Mouse (Mus musculus) kidney, embryonic 14.5 days (tissue): ENCODE data around the gene Dtnbp1. TPM values are rescaled to one million over a fixed set of nuclear protein-coding genes. Genes with fewer than 3 reads are reported as not detected.

Experiments used
- ATAC-seq: fragments of 200-750 bp; cut with Nextera tagmentation; 2 replicates; pipeline ENCODE4 v1.8.0; 2017; ENCODE audit warnings: moderate number of reproducible peaks, mild to moderate bottlenecking, moderate TSS enrichment, moderate library complexity; ENCODE audit not compliant: low FRiP score, low TSS enrichment
- H3K27ac ChIP-seq: fragments of 300-500 bp; sonication (generic); 2 replicates; pipeline ENCODE4 v1.5.1; 2014; ENCODE audit warnings: low read depth, mild to moderate bottlenecking, low read length, moderate library complexity, mixed read lengths
- H3K27me3 ChIP-seq: fragments of 300-500 bp; sonication (generic); 2 replicates; pipeline ENCODE4 v1.6.1; 2014; ENCODE audit warnings: mild to moderate bottlenecking, low read length; ENCODE audit not compliant: control insufficient read depth, insufficient read depth
- H3K36me3 ChIP-seq: fragments of 300-500 bp; sonication (generic); 2 replicates; pipeline ENCODE4 v1.6.1; 2014; ENCODE audit warnings: low read length, mixed read lengths; ENCODE audit not compliant: control insufficient read depth, insufficient read depth
- H3K4me1 ChIP-seq: fragments of 300-500 bp; sonication (generic); 2 replicates; pipeline ENCODE4 v1.6.1; 2014; ENCODE audit warnings: low read length, mixed read lengths; ENCODE audit not compliant: control insufficient read depth, insufficient read depth
- H3K4me2 ChIP-seq: fragments of 300-500 bp; sonication (generic); replicated peaks from 2 replicates; pipeline ENCODE4 v1.6.1; 2014; ENCODE audit warnings: low read depth, mild to moderate bottlenecking, low read length
- H3K4me3 ChIP-seq: fragments of 300-500 bp; sonication (generic); 2 replicates; pipeline ENCODE4 v1.5.1; 2014; ENCODE audit warnings: mild to moderate bottlenecking, low read length
- H3K9ac ChIP-seq: fragments of 300-500 bp; sonication (generic); 2 replicates; pipeline ENCODE4 v1.6.1; 2014; ENCODE audit warnings: low read depth, mild to moderate bottlenecking, low read length, moderate library complexity
- H3K9me3 ChIP-seq: fragments of 300-500 bp; sonication (generic); 2 replicates; pipeline ENCODE4 v1.6.1; 2016; ENCODE audit warnings: low read length; ENCODE audit not compliant: control insufficient read depth
- WGBS: fragments of 180-500 bp; shearing (Covaris S2); extraction: QIAGEN DNeasy Blood & Tissue Kit; methylation state at CpG from one replicate; pipeline ENCODE4 v1.1.7; 2014; 5-methylcytosine and 5-hydroxymethylcytosine counted together
- polyA plus RNA-seq: library from polyadenylated mRNA; unstranded; fragments of >200 nt; fragmentation: Nextera tagmentation; extraction: Ambion mirVana; gene quantifications from 2 replicates; pipeline ENCODE4 v1.2.1, GENCODE M21; 2014

Gene Dtnbp1
- polyA plus RNA-seq, 1 experiment from 2014 or later = 82.3 TPM

DNA sequence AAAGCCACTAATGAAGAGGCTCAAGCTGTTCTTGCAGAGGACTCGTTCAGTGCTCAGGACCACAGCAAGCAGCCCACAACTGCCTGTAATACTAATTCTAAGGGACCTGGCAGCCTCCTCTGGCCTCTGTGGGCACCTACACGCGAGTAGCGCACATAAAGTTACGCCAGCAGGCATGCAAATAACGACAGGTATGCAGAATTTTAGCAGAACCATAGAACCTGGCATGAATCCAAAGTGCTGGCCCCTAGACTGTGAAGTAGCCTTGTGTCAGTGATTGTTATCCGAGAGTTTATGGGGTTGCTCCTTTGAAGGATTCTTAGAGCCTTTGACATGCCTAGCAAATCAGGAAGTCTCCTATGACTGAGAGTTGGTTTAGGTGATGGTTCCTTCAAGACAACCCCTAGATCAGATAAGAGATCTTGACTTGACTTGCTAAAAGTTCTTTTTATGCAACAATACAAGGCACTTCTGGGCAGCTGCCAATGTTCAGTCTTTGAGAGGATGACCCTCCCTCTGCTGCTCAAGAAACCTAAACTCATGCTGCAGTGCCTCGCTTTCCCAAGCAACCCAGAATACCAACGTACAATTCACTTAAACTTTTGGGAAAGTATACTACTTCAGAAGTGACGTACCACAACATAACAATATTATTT is 9.3 kb downstream of the Dtnbp1 start:
- Histone ChIP-seq H3K4me2 (no peak overlapping the region), H3K4me1 (no peaks in the 10 kb centered on the region), H3K27ac (no peak overlapping the region), H3K9me3 (no peaks in the 10 kb centered on the region), H3K4me3 (no peak overlapping the region), H3K36me3 (peaks cover 15% of the 10 kb centered on the region; the same call in 1 of the 2 replicates), H3K9ac (no peak overlapping the region), H3K27me3 (no peaks in the 10 kb centered on the region)
- WGBS = 87% methylated on average over 10 of the region's 10 CpGs
- no peak for ATAC-seq

DNA sequence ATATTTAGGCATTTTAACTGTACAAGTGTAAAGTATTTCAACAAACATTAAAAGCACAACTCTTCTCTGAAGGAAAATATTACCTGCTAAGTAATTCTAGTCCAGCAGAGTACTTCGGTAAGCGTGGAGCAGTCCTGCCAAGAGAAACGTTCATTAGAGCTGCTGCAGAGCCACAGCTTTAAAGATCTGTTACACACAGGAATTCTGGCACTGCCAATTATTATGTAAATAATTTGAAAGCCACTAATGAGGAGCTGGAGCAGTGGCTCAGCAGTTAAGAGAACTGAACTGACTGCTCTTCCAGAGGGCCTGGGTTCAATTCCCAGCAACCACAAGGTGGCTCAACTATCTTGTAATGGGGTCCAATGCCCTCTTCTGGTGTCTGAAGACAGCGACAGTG is 10.0 kb downstream of the Dtnbp1 start:
- WGBS = 90% methylated on average over 4 of the region's 4 CpGs
- Histone ChIP-seq H3K4me3 (no peak overlapping the region), H3K9me3 (no peaks in the 10 kb centered on the region), H3K9ac (no peak overlapping the region), H3K27me3 (no peaks in the 10 kb centered on the region), H3K4me1 (no peaks in the 10 kb centered on the region), H3K27ac (no peak overlapping the region), H3K36me3 (peaks cover 18% of the 10 kb centered on the region; the same call in 1 of the 2 replicates), H3K4me2 (no peak overlapping the region)
- ATAC-seq = no peak

DNA sequence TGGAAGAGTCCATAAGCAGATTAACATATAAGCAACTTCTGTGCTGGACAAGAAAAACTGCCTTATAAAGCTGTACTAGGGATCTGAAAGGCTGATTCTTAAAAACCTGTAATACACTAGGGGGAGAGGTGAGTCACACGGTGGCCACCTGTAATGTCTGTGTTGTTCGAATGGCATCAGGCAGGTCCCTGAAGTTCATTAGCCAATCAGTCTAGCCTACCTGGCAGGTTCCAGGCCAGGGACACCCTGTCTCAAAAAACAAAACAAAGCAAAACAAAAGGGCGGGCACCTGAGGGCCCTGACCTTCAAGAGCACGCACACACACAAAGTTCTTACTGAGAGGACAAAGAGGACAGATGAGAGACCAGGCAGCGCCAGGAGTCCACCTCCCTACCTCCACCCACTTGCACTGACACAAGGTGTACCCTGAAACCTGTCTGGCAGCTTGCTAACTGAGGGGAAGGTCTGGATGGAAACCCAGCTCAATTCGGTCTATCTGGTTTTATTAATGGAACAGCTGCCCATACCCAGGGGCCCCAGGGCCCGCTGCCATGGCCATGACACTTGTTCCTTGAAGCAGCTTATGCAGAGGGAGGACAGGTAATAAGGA is 11.8 kb downstream of the Dtnbp1 start:
- Histone ChIP-seq H3K9me3 (no peaks in the 10 kb centered on the region), H3K36me3 (peaks cover 18% of the 10 kb centered on the region; the same call in 1 of the 2 replicates), H3K4me1 (no peaks in the 10 kb centered on the region), H3K27me3 (no peaks in the 10 kb centered on the region), H3K27ac (no peak overlapping the region), H3K9ac (no peak overlapping the region), H3K4me3 (no peak overlapping the region), H3K4me2 (no peak overlapping the region)
- WGBS = 85% methylated on average over 7 of the region's 7 CpGs
- ATAC-seq = no peak

DNA sequence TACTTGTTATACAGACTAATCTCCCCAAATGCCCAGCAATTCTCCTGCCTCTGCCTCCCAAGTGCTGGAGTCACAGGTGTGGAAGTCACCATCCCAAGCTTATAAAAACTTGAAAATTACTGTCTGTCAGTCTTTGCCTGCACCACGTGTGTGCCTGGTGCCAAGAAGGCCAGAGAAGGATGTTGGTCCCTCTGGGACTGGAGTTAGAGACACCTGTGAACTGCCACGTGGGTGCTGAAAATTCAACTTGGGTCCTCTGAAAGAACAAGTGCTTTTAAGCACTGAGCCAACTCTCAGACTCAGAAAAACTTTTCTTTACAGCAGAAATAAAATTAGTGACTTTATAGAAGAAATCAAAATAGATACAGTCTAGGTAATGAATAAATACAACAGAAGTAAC is 15.6 kb downstream of the Dtnbp1 start:
- Histone ChIP-seq H3K4me3 (no peak overlapping the region), H3K27ac (no peak overlapping the region), H3K9me3 (no peaks in the 10 kb centered on the region), H3K27me3 (no peaks in the 10 kb centered on the region), H3K4me1 (no peaks in the 10 kb centered on the region), H3K4me2 (no peak overlapping the region), H3K36me3 (peaks cover 24% of the 10 kb centered on the region), H3K9ac (no peak overlapping the region)
- no peak for ATAC-seq
- 71% methylated on average over 2 of the region's 2 CpGs for WGBS

DNA sequence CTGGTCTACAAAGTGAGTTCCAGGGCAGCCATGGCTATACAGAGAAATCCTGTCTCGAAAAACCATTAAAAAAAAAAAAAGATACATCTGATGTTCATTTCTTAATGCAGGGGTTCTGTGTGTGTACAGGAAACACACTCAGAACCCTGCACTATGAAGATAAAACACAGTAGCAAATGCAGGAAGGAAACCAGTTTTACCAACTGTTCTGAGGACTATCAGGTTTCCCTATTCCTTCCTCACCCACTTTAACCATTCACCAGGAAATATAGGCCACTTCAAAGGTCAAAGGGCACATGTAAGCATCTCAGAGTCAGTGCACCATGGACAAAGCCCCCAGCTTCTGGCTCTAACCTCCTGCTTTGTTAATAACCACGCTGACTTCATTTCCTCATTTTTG is 16.6 kb downstream of the Dtnbp1 start:
- Histone ChIP-seq H3K27ac (no peak overlapping the region), H3K9me3 (no peaks in the 10 kb centered on the region), H3K4me3 (no peak overlapping the region), H3K4me1 (no peaks in the 10 kb centered on the region), H3K9ac (no peak overlapping the region), H3K36me3 (peaks cover 21% of the 10 kb centered on the region), H3K4me2 (no peak overlapping the region), H3K27me3 (no peaks in the 10 kb centered on the region)
- no peak for ATAC-seq
- 64% methylated on average over 2 of the region's 2 CpGs for WGBS

DNA sequence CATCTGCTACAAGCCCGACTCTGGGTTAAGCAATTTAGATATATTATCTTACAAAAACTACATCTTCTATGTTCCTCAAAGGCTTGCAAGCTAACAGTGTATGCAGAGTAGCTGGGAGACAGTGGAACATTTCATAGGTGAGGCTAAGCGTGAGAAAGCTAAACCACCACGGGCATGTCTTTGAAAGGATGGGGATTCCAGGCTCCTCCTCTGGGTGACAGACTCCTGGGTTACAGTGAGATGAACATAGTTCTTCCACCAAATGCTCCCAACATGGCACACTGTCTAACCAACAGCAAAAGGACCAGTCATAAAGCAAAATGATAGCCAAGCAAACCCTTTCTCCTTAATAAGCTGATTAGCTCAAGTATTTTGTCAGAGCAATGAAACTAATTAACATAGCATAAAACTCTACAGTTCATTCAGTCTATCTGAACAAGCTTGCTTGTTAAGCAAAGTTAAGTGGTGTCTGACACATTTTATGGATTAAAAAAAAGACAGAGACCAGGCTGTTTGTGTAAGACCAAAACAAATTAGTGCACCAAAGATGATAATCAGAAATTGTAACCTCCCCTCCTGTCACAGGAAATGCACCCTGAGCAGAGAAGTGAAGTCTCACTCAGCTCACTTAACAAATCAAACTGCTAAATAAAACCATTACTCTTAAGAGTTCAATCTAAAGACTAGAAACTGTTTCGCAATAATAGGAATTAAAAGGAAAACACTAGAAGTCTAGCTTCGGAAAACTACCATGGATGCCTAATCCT is 18.1 kb downstream of the Dtnbp1 start:
- no peak overlapping the region for H3K4me3 ChIP-seq
- WGBS = 90% methylated on average over 5 of the region's 5 CpGs
- H3K27ac ChIP-seq = no peak overlapping the region
- no peaks in the 10 kb centered on the region for H3K27me3 ChIP-seq
- no peaks in the 10 kb centered on the region for H3K9me3 ChIP-seq
- no peaks in the 10 kb centered on the region for H3K4me1 ChIP-seq
- peaks cover 21% of the 10 kb centered on the region for H3K36me3 ChIP-seq
- no peak overlapping the region for H3K9ac ChIP-seq
- H3K4me2 ChIP-seq = no peak overlapping the region
- no peak for ATAC-seq

DNA sequence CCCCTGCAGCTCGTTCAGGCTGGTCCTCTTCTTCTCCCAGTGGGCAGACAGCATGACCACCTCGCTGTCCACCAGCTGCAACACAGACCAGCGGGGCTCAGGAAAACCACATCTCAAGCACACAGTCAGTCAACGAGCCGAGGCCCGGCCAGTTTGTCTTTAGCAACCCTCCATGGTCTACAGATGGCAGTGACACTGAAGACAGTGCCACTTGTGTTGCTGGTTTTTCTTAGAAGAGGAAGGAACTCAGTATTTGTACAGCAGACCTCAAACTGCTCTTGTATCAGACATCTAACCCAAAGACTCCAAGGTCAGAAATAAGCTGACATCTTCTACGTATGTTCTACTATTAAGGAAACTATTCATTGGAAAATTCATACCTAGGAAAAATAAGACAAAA is 19.1 kb downstream of the Dtnbp1 start:
- Histone ChIP-seq H3K27me3 (no peaks in the 10 kb centered on the region), H3K9me3 (no peaks in the 10 kb centered on the region), H3K27ac (no peak overlapping the region), H3K36me3 (peaks cover 21% of the 10 kb centered on the region), H3K9ac (no peak overlapping the region), H3K4me2 (no peak overlapping the region), H3K4me1 (no peaks in the 10 kb centered on the region), H3K4me3 (no peak overlapping the region)
- 80% methylated on average over 7 of the region's 7 CpGs for WGBS
- no peak for ATAC-seq

DNA sequence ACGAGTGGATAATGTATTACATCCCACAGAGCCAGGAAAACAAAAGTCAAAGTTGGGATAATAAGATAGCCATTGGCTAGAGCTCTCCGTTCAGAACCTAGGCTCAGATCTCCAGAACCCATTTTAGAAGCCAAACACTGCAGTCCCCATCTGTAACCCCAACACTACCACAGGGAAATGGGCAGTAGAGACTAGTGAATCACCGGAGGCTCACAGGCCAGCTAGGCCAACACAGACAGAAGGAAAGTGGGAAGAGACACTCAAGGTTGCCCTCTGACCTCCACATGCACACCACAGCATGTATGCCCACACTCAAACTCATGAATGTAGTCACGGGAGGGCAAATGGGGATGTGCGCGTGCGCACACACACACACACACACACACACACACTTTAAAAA is 22.5 kb downstream of the Dtnbp1 start:
- H3K9me3 ChIP-seq = no peaks in the 10 kb centered on the region
- H3K4me3 ChIP-seq = no peak overlapping the region
- no peak for ATAC-seq
- H3K27ac ChIP-seq = no peak overlapping the region
- WGBS = 89% methylated on average over 7 of the region's 7 CpGs
- H3K4me2 ChIP-seq = no peak overlapping the region
- H3K4me1 ChIP-seq = no peaks in the 10 kb centered on the region
- H3K9ac ChIP-seq = no peak overlapping the region
- peaks cover 18% of the 10 kb centered on the region for H3K36me3 ChIP-seq
- H3K27me3 ChIP-seq = no peaks in the 10 kb centered on the region
